Mouse (Mus musculus) heart, embryonic 10.5 days (tissue): ENCODE data around the gene Spint5. TPM values are rescaled to one million over a fixed set of nuclear protein-coding genes. Genes with fewer than 3 reads are reported as not detected.

Source experiments
- DNase-seq: peaks from one replicate; pipeline ENCODE4 v3.0.0-alpha.2; 2017; ENCODE audit warnings: low spot score
- H3K27ac ChIP-seq: fragments of 300-500 bp; sonication (generic); 2 replicates; pipeline ENCODE4 v1.5.1; 2016; ENCODE audit warnings: mild to moderate bottlenecking
- H3K27me3 ChIP-seq: fragments of 300-500 bp; sonication (generic); 2 replicates; pipeline ENCODE4 v1.6.1; 2016; ENCODE audit warnings: mild to moderate bottlenecking; ENCODE audit not compliant: poor library complexity, insufficient read depth, severe bottlenecking
- H3K36me3 ChIP-seq: fragments of 300-500 bp; sonication (generic); 2 replicates; pipeline ENCODE4 v1.6.1; 2016; ENCODE audit warnings: mild to moderate bottlenecking, moderate library complexity
- H3K4me1 ChIP-seq: fragments of 300-500 bp; sonication (generic); 2 replicates; pipeline ENCODE4 v1.6.1; 2016; ENCODE audit warnings: mild to moderate bottlenecking
- H3K4me3 ChIP-seq: fragments of 300-500 bp; sonication (generic); 2 replicates; pipeline ENCODE4 v1.5.1; 2016; ENCODE audit warnings: mild to moderate bottlenecking, moderate library complexity
- H3K9me3 ChIP-seq: fragments of 300-500 bp; sonication (generic); 2 replicates; pipeline ENCODE4 v1.6.1; 2016; ENCODE audit warnings: mild to moderate bottlenecking, moderate library complexity
- WGBS: fragments of 180-500 bp; shearing (Covaris S2); methylation state at CpG from one replicate; pipeline ENCODE4 v1.1.7; 2016; 5-methylcytosine and 5-hydroxymethylcytosine counted together
- polyA plus RNA-seq: library from polyadenylated mRNA; unstranded; fragments of >200 nt; fragmentation: Nextera tagmentation; extraction: Ambion mirVana; gene quantifications from 2 replicates; pipeline ENCODE4 v1.2.1, GENCODE M21; 2016

Spint5 gene
- polyA plus RNA-seq, 1 experiment from 2014 or later = not detected

DNA sequence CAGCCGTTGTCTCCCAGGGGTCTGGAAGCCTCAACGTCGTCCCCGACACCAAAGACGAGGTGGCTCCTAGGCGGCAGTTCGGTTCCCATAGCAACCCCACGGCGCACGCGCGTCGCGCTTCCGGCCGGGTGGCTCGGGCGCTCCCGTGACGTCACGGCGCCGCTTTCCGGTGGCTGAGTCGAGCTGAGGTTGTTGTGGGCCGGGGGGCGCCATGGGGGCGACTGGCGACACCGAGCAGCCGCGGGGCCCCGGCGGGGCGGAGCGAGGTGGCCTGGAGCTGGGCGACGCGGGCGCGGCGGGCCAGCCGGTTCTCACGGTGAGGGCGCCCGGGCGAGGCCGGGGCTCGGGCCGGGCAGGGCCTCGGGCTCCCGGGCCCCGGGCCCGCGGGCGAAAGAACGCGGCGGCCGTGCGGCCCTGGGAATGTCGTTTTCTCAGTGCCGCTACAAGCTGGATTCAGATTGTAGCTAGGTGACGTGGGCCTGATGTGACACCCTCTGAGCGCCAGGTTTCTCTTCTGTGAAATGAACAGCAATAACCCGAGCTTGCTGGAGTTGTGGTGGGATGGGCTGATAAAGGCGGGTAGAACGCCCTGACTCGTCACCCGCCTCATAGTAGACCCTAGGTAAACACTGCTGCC, 30.9 kb downstream of the Spint5 start, which contains the start of the genes Wfdc3 and Dnttip1:
Gene Wfdc3, minus strand, starts transcription at position 89 of the 637 bp plus-strand sequence.
Gene Dnttip1, plus strand, starts transcription at position 141 of the 637 bp plus-strand sequence.
- H3K4me1 ChIP-seq = peaks cover 13% of the 10 kb centered on the region
- H3K27ac ChIP-seq = peak within 1 kb of the TSS; percentile 95
- H3K27me3 ChIP-seq = peaks cover 5% of the 10 kb centered on the region; the same call in 1 of the 2 replicates
- H3K4me3 ChIP-seq = peak within 1 kb of the TSS; percentile 94
- H3K36me3 ChIP-seq = peaks cover 35% of the 10 kb centered on the region
- WGBS = under 1% methylated on average over 70 of the region's 70 CpGs
- H3K9me3 ChIP-seq = no peaks in the 10 kb centered on the region
- DNase-seq = peak; percentile 97

DNA sequence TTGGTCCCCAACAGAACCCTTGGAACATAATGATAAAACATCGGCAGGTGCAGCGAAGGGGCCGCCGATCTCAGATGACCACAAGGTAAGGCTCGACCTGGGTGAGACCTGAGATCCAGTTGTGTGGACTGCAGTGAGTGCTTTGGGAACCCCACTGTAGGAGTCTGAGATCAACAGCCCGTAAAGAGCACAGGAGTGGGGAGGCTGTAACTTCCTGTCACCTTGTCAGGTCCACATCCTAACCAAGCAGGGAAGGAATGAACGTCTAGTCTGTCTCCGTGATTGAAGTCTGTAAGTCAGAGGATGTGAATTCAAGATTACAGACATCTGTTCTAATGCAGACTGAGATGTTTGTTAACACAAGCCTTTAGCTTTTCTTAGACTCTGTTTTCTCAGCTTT, 31.6 kb downstream of the Spint5 start:
- WGBS = 50% methylated on average over 8 of the region's 8 CpGs
- no peak for DNase-seq
- H3K4me3 ChIP-seq = peak overlapping the region; percentile 94
- no peaks in the 10 kb centered on the region for H3K9me3 ChIP-seq
- peaks cover 2% of the 10 kb centered on the region; the same call in 1 of the 2 replicates for H3K27me3 ChIP-seq
- peak overlapping the region; percentile 95 for H3K27ac ChIP-seq
- peaks cover 13% of the 10 kb centered on the region for H3K4me1 ChIP-seq
- peaks cover 42% of the 10 kb centered on the region for H3K36me3 ChIP-seq

GRCm38 (mm10) chr2:164748191-164748590, 33.1 kb downstream of the Spint5 start:
- 87% methylated on average over 4 of the region's 4 CpGs for WGBS
- no peak for DNase-seq
- Histone ChIP-seq H3K4me3 (no peak overlapping the region), H3K36me3 (peaks cover 56% of the 10 kb centered on the region), H3K9me3 (no peaks in the 10 kb centered on the region), H3K4me1 (peaks cover 13% of the 10 kb centered on the region), H3K27ac (no peak overlapping the region), H3K27me3 (no peaks in the 10 kb centered on the region)

- Histone ChIP-seq H3K9me3 (no peaks in the 10 kb centered on the region), H3K27ac (no peak overlapping the region), H3K27me3 (no peaks in the 10 kb centered on the region), H3K4me3 (no peak overlapping the region), H3K36me3 (peaks cover 63% of the 10 kb centered on the region), H3K4me1 (peaks cover 18% of the 10 kb centered on the region)
- WGBS = 88% methylated on average over 6 of the region's 6 CpGs
- no peak for DNase-seq
Observed at GRCm38 (mm10) chr2:164748991-164749390, 33.9 kb downstream of the Spint5 start.

DNA sequence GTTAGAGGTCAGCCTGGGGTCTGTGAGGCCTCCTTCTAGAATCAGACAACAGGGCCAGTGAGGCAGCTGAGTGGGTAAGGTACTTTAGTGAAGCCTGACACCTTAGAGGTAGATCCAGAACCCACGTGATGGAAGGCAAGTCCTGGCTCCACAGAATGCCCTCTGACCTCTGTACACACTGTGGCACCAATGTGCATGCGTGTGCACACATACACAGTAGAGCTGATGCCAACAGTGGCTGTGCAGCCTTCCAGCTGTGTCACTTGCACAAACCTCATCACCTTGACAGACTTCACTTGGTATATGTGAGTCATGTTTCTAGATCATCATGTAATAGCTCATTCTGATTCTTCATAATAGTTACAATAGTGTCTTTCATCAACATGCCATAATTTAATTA, 37.3 kb downstream of the Spint5 start:
- Histone ChIP-seq H3K4me1 (peaks cover 26% of the 10 kb centered on the region), H3K36me3 (peaks cover 95% of the 10 kb centered on the region), H3K27ac (no peak overlapping the region), H3K9me3 (no peaks in the 10 kb centered on the region), H3K4me3 (no peak overlapping the region), H3K27me3 (no peaks in the 10 kb centered on the region)
- DNase-seq = no peak
- WGBS = 94% methylated on average over 2 of the region's 2 CpGs

DNA sequence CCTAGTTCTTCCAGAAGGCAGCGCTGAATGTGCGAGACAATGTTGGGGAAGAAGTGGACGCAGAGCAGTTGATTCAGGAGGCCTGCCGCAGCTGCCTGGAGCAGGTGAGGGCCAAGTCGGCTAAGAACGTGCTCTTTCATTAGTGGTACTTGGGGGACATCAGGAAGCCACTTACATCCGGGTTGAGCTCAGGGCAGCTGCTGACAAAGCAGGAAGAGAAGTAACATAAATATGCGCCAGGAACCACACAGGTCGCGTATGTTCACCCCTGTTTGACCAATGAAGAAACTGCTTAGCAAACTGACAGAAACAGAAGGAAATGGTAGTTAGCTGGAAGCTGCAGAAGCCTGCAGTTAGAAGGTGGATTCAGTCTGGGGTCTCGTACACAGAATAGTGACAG, 39.0 kb downstream of the Spint5 start:
- peak overlapping the region; percentile 83 for H3K27ac ChIP-seq

GRCm38 (mm10) chr2:164754800-164755199, 39.7 kb downstream of the Spint5 start:
- H3K9me3 ChIP-seq = no peaks in the 10 kb centered on the region
- H3K27ac ChIP-seq = peak overlapping the region; percentile 83
- no peak for DNase-seq
- peaks cover 97% of the 10 kb centered on the region for H3K36me3 ChIP-seq
- no peaks in the 10 kb centered on the region for H3K27me3 ChIP-seq
- peak overlapping the region; percentile 18; the same call in 1 of the 2 replicates for H3K4me3 ChIP-seq
- WGBS = 61% methylated on average over 2 of the region's 2 CpGs
- H3K4me1 ChIP-seq = peaks cover 26% of the 10 kb centered on the region

More for the DNA sequence above, 39.0 kb downstream of the Spint5 start:
- H3K4me3 ChIP-seq = no peak overlapping the region
- peaks cover 95% of the 10 kb centered on the region for H3K36me3 ChIP-seq
- H3K4me1 ChIP-seq = peaks cover 26% of the 10 kb centered on the region
- no peaks in the 10 kb centered on the region for H3K27me3 ChIP-seq
- no peak for DNase-seq
- WGBS = 81% methylated on average over 11 of the region's 11 CpGs
- no peaks in the 10 kb centered on the region for H3K9me3 ChIP-seq

DNA sequence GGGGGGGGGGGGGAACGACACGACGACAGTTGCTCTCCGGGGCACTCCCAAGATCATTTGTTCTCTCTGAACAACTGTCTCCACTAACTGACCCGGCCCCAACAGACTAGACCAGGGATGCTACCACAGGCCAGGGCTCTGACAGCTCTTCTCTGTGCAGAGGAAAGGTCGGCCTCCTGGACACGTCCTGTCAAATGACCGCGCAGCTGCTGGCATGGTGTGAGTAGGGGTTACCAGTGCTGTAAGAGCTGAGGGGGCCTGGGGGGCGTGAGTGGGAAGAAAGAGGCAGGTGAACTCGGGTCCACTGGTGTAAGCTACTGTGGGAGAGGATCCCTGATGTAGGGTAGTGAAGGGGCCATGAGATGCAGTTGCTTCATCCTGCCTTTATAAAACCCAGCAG, 42.7 kb downstream of the Spint5 start:
- H3K27me3 ChIP-seq = no peaks in the 10 kb centered on the region
- H3K9me3 ChIP-seq = no peaks in the 10 kb centered on the region
- no peak overlapping the region for H3K4me3 ChIP-seq
- H3K4me1 ChIP-seq = peaks cover 34% of the 10 kb centered on the region
- WGBS = 91% methylated on average over 11 of the region's 11 CpGs
- no peak overlapping the region for H3K27ac ChIP-seq
- no peak for DNase-seq
- H3K36me3 ChIP-seq = peaks cover 99% of the 10 kb centered on the region

DNA sequence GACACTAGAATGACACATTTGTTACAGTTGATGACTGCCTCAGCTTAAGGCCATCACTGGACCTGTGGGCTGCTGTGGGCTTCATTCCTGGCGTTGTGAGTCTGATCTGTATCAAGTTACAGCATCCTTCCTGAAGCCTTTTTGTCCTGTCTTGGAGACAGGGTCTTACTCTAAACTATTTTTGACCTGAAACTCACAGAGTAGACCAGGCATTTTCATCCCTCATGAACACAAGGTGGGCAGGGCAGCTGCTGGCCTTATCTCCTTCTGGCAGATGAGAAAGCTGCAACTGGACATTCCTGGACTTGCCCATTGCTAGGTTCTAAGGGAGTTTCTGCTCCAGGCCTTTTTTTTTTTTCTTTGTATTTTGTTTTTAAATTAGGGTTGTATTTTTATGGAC, 43.6 kb downstream of the Spint5 start:
- Histone ChIP-seq H3K27ac (no peak overlapping the region), H3K4me1 (peaks cover 35% of the 10 kb centered on the region), H3K9me3 (no peaks in the 10 kb centered on the region), H3K36me3 (peaks cover 100% of the 10 kb centered on the region), H3K27me3 (no peaks in the 10 kb centered on the region), H3K4me3 (no peak overlapping the region)
- WGBS = 64% methylated on average over 1 of the region's 1 CpGs
- no peak for DNase-seq

DNA sequence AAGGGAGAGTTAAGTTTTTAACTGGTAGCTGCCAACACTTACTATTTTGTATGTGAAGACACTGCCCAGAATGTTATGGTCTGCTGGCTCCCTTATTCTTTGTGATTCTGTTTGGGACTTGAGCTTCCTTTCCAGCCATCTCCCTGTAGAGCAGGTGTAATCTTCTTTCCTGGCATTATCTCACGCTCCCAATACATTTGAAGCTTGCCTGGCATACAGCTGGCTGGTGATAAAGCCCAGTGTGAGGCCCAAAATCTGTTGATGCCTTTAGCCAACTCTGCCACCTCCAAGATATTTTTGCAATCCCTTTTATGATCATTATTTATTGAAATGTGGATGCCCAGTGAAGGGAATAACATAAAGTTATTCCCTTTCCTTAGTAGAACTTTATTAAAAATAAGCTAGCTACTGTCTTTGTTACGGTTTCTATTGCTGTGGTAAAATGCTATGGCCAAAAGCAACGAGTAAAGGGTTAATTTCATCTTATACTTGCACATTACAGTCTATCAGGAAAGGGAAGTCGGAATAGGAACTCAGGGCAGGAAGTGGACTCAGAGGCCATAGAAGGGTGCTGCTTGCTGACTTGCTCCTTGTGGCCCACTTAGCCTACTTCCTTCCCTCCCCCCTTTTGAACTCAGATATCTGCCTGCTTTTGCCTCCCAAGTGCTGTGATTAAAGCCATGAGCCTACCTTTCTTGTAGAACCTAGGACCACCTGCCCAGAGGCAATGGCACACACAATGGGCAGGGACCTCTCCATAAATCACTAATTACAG, 45.1 kb downstream of the Spint5 start:
- Histone ChIP-seq H3K27ac (no peak overlapping the region), H3K27me3 (no peaks in the 10 kb centered on the region), H3K9me3 (no peaks in the 10 kb centered on the region), H3K4me3 (no peak overlapping the region), H3K4me1 (peaks cover 20% of the 10 kb centered on the region), H3K36me3 (peaks cover 94% of the 10 kb centered on the region)
- no peak for DNase-seq
- WGBS = 82% methylated on average over 4 of the region's 4 CpGs

GRCm38 (mm10) chr2:164761502-164761901, 46.4 kb downstream of the Spint5 start:
- H3K27me3 ChIP-seq = no peaks in the 10 kb centered on the region
- no peaks in the 10 kb centered on the region for H3K9me3 ChIP-seq
- DNase-seq = no peak
- no peak overlapping the region for H3K4me3 ChIP-seq
- WGBS = 89% methylated on average over 2 of the region's 2 CpGs
- no peak overlapping the region for H3K27ac ChIP-seq
- peaks cover 11% of the 10 kb centered on the region; the same call in 1 of the 2 replicates for H3K4me1 ChIP-seq
- H3K36me3 ChIP-seq = peaks cover 94% of the 10 kb centered on the region

GRCm38 (mm10) chr2:164761971-164762370, 46.9 kb downstream of the Spint5 start:
- no peaks in the 10 kb centered on the region for H3K9me3 ChIP-seq
- no peaks in the 10 kb centered on the region for H3K27me3 ChIP-seq
- no peak for DNase-seq
- H3K4me1 ChIP-seq = peaks cover 11% of the 10 kb centered on the region; the same call in 1 of the 2 replicates
- H3K4me3 ChIP-seq = no peak overlapping the region
- no peak overlapping the region for H3K27ac ChIP-seq
- WGBS = 97% methylated on average over 4 of the region's 4 CpGs
- H3K36me3 ChIP-seq = peaks cover 94% of the 10 kb centered on the region

DNA sequence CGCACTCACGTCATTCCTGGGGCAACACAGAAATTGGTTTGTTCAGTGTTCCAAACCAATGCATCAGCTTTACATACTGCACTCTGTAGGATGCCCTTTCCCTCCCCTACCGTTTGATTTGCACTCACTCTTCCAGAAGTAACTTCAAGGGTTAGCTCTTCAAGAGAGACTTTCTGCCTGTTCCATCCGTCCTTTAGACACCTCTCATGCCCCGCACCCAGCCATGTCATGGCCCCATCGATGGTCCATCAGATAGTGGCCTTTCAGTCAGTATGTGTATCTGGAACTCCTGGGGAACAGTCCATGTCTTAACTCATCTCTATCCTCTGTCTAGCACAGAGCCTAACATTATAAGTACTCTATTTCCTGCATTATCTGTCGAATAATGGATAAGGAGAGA, 47.5 kb downstream of the Spint5 start:
- WGBS = 88% methylated on average over 7 of the region's 7 CpGs
- DNase-seq = no peak
- Histone ChIP-seq H3K9me3 (no peaks in the 10 kb centered on the region), H3K27me3 (no peaks in the 10 kb centered on the region), H3K4me3 (no peak overlapping the region), H3K36me3 (peaks cover 94% of the 10 kb centered on the region), H3K4me1 (peaks cover 11% of the 10 kb centered on the region; the same call in 1 of the 2 replicates), H3K27ac (no peak overlapping the region)
